Mouse (Mus musculus) C2C12 (cell line): ENCODE measurements around the gene Nek8. TPM values are rescaled to one million over a fixed set of nuclear protein-coding genes. Genes with fewer than 3 reads are reported as not detected.

ENCODE experiments used
- H3K27me3 ChIP-seq: one replicate; pipeline ENCODE4 v1.6.1; 2011; ENCODE audit not compliant: control insufficient read depth, insufficient read depth, insufficient read length
- H3K36me3 ChIP-seq: one replicate; pipeline ENCODE4 v1.6.1; 2011; ENCODE audit not compliant: control insufficient read depth, insufficient read depth
- H3K4me3 ChIP-seq: one replicate; pipeline ENCODE4 v1.5.1; 2011; ENCODE audit warnings: mild to moderate bottlenecking, control low read depth; ENCODE audit not compliant: poor library complexity, insufficient read depth, severe bottlenecking
- H3K79me2 ChIP-seq: one replicate; pipeline ENCODE4 v1.6.1; 2011; ENCODE audit not compliant: control insufficient read depth, insufficient read depth
- H3K79me3 ChIP-seq: one replicate; pipeline ENCODE4 v1.6.1; 2011; ENCODE audit warnings: low read depth, control low read depth
- H3ac ChIP-seq: one replicate; pipeline ENCODE3; 2011; ENCODE audit warnings: low read depth; ENCODE audit not compliant: control insufficient read depth, insufficient read length
- CEBPB ChIP-seq: IDR thresholded peaks from one replicate; pipeline ENCODE4 v1.6.1; 2011; ENCODE audit warnings: low read depth, mild to moderate bottlenecking, control low read depth, moderate library complexity
- CTCF ChIP-seq: IDR thresholded peaks from one replicate; pipeline ENCODE4 v1.5.1; 2011; ENCODE audit not compliant: control insufficient read depth, insufficient read depth, insufficient read length
- FOSL1 ChIP-seq: IDR thresholded peaks from one replicate; pipeline ENCODE4 v1.8.0; 2011; ENCODE audit warnings: mild to moderate bottlenecking, low read length; ENCODE audit not compliant: poor library complexity, insufficient read depth, severe bottlenecking
- MAX ChIP-seq: IDR thresholded peaks from one replicate; pipeline ENCODE4 v1.6.1; 2011; ENCODE audit warnings: mild to moderate bottlenecking, control low read depth
- MYOD1 ChIP-seq: IDR thresholded peaks from one replicate; pipeline ENCODE4 v1.6.1; 2011; ENCODE audit warnings: low read depth; ENCODE audit not compliant: control insufficient read depth, insufficient read length
- MYOG ChIP-seq: IDR thresholded peaks from one replicate; pipeline ENCODE4 v1.6.1; 2011; ENCODE audit not compliant: control insufficient read depth, insufficient read length; ENCODE audit errors: extremely low read depth
- USF1 ChIP-seq: IDR thresholded peaks from one replicate; pipeline ENCODE4 v1.6.1; 2011; ENCODE audit warnings: low read depth, mild to moderate bottlenecking, control low read depth, moderate library complexity
- microRNA-seq: library from miRNA; unstranded; fragments of <30 nt; microRNA quantifications from one replicate; pipeline ENCODE4, GENCODE M21; 2019; ENCODE audit warnings: borderline microRNAs expressed
- polyA plus RNA-seq: library from polyadenylated mRNA; unstranded; fragments of >200 nt; fragmentation: generic; extraction: Trizol; gene quantifications from one replicate; pipeline ENCODE4 v1.2.1, GENCODE M21; 2012; ENCODE audit warnings: missing spikeins

Gene Nek8
- polyA plus RNA-seq, 1 experiment, result 8.9 TPM

DNA sequence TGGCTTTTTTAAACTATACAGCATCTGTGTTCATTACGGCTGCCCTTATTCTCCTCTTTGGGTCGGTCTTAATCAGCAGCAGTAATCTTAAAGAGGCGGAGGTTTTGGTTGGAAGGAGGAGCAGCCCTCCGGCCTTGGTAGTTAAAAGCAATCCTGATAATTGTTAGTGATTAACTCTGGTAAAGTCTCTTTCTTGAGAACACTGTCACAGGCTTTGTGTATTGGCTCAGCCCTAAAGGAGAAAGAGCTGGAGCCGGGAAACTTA, 60.4 kb downstream of the Nek8 start:
- TF ChIP-seq MYOG (no peak), MAX (no peak), MYOD1 (no peak), FOSL1 (no peak), CTCF (no peak), CEBPB (no peak), USF1 (no peak)
- Histone ChIP-seq H3ac (no peak overlapping the region), H3K27me3 (no peaks in the 10 kb centered on the region), H3K79me3 (peaks cover 84% of the 10 kb centered on the region), H3K79me2 (peaks cover 98% of the 10 kb centered on the region), H3K36me3 (no peaks in the 10 kb centered on the region), H3K4me3 (peak overlapping the region; percentile 40)

Small RNAs within 50 kb of the gene (microRNA-seq; reads per million reads assigned to microRNA genes)
- 0.44 reads per million, percentile 6 among the genes with 10 or more reads in this experiment for gene Mir7653

Other genes with a start within 250 kb of the Nek8 start
- gene Sez6, start 245.9 kb downstream of the Nek8 start, polyA plus RNA-seq, result not detected
- gene Phf12, start 193.9 kb downstream of the Nek8 start, polyA plus RNA-seq, result 21.9 TPM
- gene Dhrs13, start 144.4 kb downstream of the Nek8 start, polyA plus RNA-seq, result 16.7 TPM
- gene Flot2, start 138.7 kb downstream of the Nek8 start, polyA plus RNA-seq, result 72.0 TPM
- 21.5 TPM for gene Eral1, start 96.3 kb downstream of the Nek8 start, polyA plus RNA-seq
- gene Fam222b, start 82.0 kb downstream of the Nek8 start, polyA plus RNA-seq, result 12.2 TPM
- 99.8 TPM for gene Traf4, start 11.1 kb downstream of the Nek8 start, polyA plus RNA-seq
- 15.9 TPM for gene Tlcd1, start within 50 bp of the Nek8 start, polyA plus RNA-seq
- gene Rpl23a, start 6.9 kb upstream of the Nek8 start, polyA plus RNA-seq, result 4,612 TPM
- 182 TPM for gene Rab34, start 11.8 kb upstream of the Nek8 start, polyA plus RNA-seq
- gene Proca1, start 16.7 kb upstream of the Nek8 start, polyA plus RNA-seq, result 0.18 TPM
- 76.8 TPM for gene Sdf2, start 69.1 kb upstream of the Nek8 start, polyA plus RNA-seq
- gene Supt6, start 69.3 kb upstream of the Nek8 start, polyA plus RNA-seq, result 33.9 TPM
- 82.8 TPM for gene 2610507B11Rik, start 85.1 kb upstream of the Nek8 start, polyA plus RNA-seq
- 0.02 TPM for gene BC030499, start 114.2 kb upstream of the Nek8 start, polyA plus RNA-seq
- gene Spag5, start 124.9 kb upstream of the Nek8 start, polyA plus RNA-seq, result 33.1 TPM
- 0.91 TPM for gene Aldoc, start 146.3 kb upstream of the Nek8 start, polyA plus RNA-seq
- gene Pigs, start 151.7 kb upstream of the Nek8 start, polyA plus RNA-seq, result 37.1 TPM
- 29.5 TPM for gene Unc119, start 166.8 kb upstream of the Nek8 start, polyA plus RNA-seq
- 0.39 TPM for gene Foxn1, start 209.9 kb upstream of the Nek8 start, polyA plus RNA-seq
- gene Slc13a2, start 245.5 kb upstream of the Nek8 start, polyA plus RNA-seq, result not detected